Mouse (Mus musculus) olfactory bulb, adult 2 months (tissue): ENCODE measurements around the gene Sit1.

ENCODE experiments used
- CTCF ChIP-seq: fragments of 200-500 bp; IDR thresholded peaks from 2 replicates; pipeline ENCODE4 v1.5.1; 2012; ENCODE audit warnings: low read depth, mild to moderate bottlenecking, low read length, moderate library complexity; ENCODE audit not compliant: insufficient read depth
- POLR2A ChIP-seq: fragments of 200-500 bp; IDR thresholded peaks from 2 replicates; pipeline ENCODE4 v1.6.1; 2012; ENCODE audit warnings: mild to moderate bottlenecking, low read depth, low read length, moderate library complexity; ENCODE audit not compliant: insufficient read depth

- no peak for TF ChIP-seq CTCF
- no peak for TF ChIP-seq POLR2A
These were observed 30.3 kb upstream of the Sit1 start for GRCm38 (mm10) chr4:43513791-43514190.
